8 mouse cellular contexts compared by ENCODE assay signal in genomic region chr1:69331418-69332254, GRCm38 (mm10).
DNase-seq lines count a peak whose midpoint lies in the region; ATAC-seq lines count a peak whose summit lies in the region.

No protein-coding gene starts in this region.

- DNase-seq in cerebellum, adult 9-10 months, result peak; percentile 8
- DNase-seq in cerebellum, adult 18-20 months, result no peak
- DNase-seq in liver, embryonic 11.5 days (ENCODE audit: low spot score), result no peak
- no peak for DNase-seq in liver
- DNase-seq in embryonic facial prominence, embryonic 10.5 days (ENCODE audit: low spot score), result peak; percentile 24
- DNase-seq in left cerebral cortex, postnatal 25 days (ENCODE audit: low spot score in 2 of 2), result peak; percentile 5 to 17
- DNase-seq in thymus, postnatal 25 days, result peak; percentile 8
- no peak for DNase-seq in cerebellum, adult 11 months

- H3K36me3 ChIP-seq in liver, embryonic 11.5 days (ENCODE audit: control insufficient read depth, insufficient read depth, low read length), result no peaks in the 10 kb centered on the region
- H3K36me3 ChIP-seq in embryonic facial prominence, embryonic 10.5 days (replicated peaks), result no peaks in the 10 kb centered on the region

- WGBS in liver, embryonic 11.5 days, result 43% methylated on average over 11 of the region's 11 CpGs
- 59% methylated on average over 11 of the region's 11 CpGs for WGBS in embryonic facial prominence, embryonic 10.5 days

- no peaks in the 10 kb centered on the region for H3K4me1 ChIP-seq in liver, embryonic 11.5 days (replicated peaks; ENCODE audit: control insufficient read depth, insufficient read depth, low read length)
- H3K4me1 ChIP-seq in embryonic facial prominence, embryonic 10.5 days, result no peaks in the 10 kb centered on the region

- H3K4me3 ChIP-seq in liver, embryonic 11.5 days (ENCODE audit: low read depth, low read length), result no peak overlapping the region
- no peak overlapping the region for H3K4me3 ChIP-seq in embryonic facial prominence, embryonic 10.5 days

- intact Hi-C loops in left cerebral cortex, postnatal 25 days (cut with DNase I), result loop anchor here (2.0 to 5.0 kb wide), 2 partner anchors 355 to 446 kb away; partner anchors contain the start of gene Ikzf2

- peak overlapping the region; percentile 45 for H3K4me2 ChIP-seq in liver, embryonic 11.5 days

- no peaks in the 10 kb centered on the region for H3K27me3 ChIP-seq in liver, embryonic 11.5 days (replicated peaks; ENCODE audit: control insufficient read depth, insufficient read depth, low read length)
- no peaks in the 10 kb centered on the region for H3K27me3 ChIP-seq in embryonic facial prominence, embryonic 10.5 days (replicated peaks; ENCODE audit: low read depth, poor library complexity, severe bottlenecking)

- ATAC-seq in liver, embryonic 11.5 days (replicated peaks; ENCODE audit: low FRiP score), result 0 out of 2 replicates have a peak, but pooled peaks have one; percentile 39

- H3K27ac ChIP-seq in liver, embryonic 11.5 days (ENCODE audit: low read depth, low read length), result no peak overlapping the region
- H3K27ac ChIP-seq in embryonic facial prominence, embryonic 10.5 days (replicated peaks), result no peak overlapping the region

- no peaks in the 10 kb centered on the region for H3K9me3 ChIP-seq in liver, embryonic 11.5 days (ENCODE audit: control insufficient read depth, low read length)
- H3K9me3 ChIP-seq in embryonic facial prominence, embryonic 10.5 days, result no peaks in the 10 kb centered on the region

- H3K9ac ChIP-seq in liver, embryonic 11.5 days (ENCODE audit: low read depth, low read length), result no peak overlapping the region

Comparison
In these comparisons a context has a peak if more than half of its experiments do, and no peak if none do; other contexts are left out.
1. DNase-seq: peak in cerebellum, adult 9-10 months (single experiment), embryonic facial prominence, embryonic 10.5 days (single experiment), left cerebral cortex, postnatal 25 days (2 of 2) and thymus, postnatal 25 days (single experiment); none in cerebellum, adult 18-20 months (0 of 2), liver, embryonic 11.5 days (single experiment), liver (single experiment) and cerebellum, adult 11 months (single experiment).